In the genomic region with DNA sequence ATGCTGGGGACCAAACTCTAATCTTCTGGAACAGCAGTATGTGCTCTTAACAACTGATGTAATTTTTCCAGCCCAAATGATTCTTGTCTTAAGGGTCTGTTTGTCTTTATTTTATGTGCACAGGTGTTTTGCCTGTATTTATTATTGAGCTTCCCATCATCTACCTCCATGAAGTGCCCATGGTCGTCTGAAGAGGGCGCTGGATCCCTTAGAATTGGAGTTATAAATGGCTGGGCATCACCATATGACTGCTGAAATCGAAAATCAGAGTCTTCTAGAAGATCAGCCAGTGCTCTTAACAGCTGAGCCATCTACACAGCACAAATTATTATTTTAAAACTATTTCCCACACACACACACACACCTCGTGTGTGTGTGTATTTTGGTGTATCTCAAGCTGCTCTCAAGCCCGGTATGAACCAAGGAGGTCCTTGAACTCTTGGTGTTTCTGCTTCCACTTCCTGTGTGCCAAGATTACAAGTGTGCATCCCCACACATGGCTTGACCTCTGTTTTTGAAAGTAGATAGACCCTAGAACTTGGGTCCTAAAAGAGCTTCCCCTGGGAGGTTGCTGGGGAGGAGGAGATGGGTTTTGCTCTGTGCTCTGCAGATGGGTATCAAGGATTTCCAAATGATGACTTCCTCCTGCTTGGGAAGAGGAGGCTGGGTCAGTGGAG, we compare ENCODE assay signal across 9 mouse cellular contexts. TPM values are rescaled to one million over a fixed set of nuclear protein-coding genes. Genes with fewer than 3 reads are reported as not detected.
DNase-seq lines count a peak whose midpoint lies in the region; ATAC-seq and TF ChIP-seq lines count a peak whose summit lies in the region.
"Had no signal": no experiment of that assay in that cellular context is flagged by ENCODE, and none has a peak within 500 bp of the region (broad histone marks: within the 10 kb centered on the region; RNA-seq: fewer than 3 reads in every experiment).

No protein-coding gene starts in this region.

- no peaks in the 10 kb centered on the region for H3K36me3 ChIP-seq in lung, embryonic 14.5 days (ENCODE audit: insufficient read depth)

- H3K9ac ChIP-seq in lung, embryonic 14.5 days: no peak overlapping the region

- no peak overlapping the region for H3K27ac ChIP-seq in lung, embryonic 14.5 days (ENCODE audit: low read depth)

- H3K27me3 ChIP-seq in lung, embryonic 14.5 days (ENCODE audit: insufficient read depth, low read length): peaks cover 5% of the 10 kb centered on the region; the same call in 1 of the 2 replicates

- peak; percentile 27; the same call in 1 of the 2 replicates for TF ChIP-seq CTCF in lung, adult 2 months (IDR thresholded peaks at IDR 0.05; ENCODE audit: insufficient read depth, low read length)
- peak; percentile 45; the same call in 1 of the 2 replicates for TF ChIP-seq CTCF in brain, embryonic 14.5 days (IDR thresholded peaks at IDR 0.05; ENCODE audit: borderline replicate concordance, extremely low read depth, insufficient read depth, insufficient read length)
- TF ChIP-seq CTCF in lung, embryonic 14.5 days (IDR thresholded peaks at IDR 0.05; ENCODE audit: low read depth): peak; percentile 27; the same call in 1 of the 2 replicates

- H3K4me3 ChIP-seq in lung, adult 2 months (replicated peaks; ENCODE audit: extremely low read depth, low read depth, low read length): no peak overlapping the region
- no peak overlapping the region for H3K4me3 ChIP-seq in lung, embryonic 14.5 days (ENCODE audit: low read depth, low read length)

- WGBS in lung, adult 2 months: 8% methylated on average over 5 of the region's 5 CpGs
- 16% methylated on average over 5 of the region's 5 CpGs for WGBS in lung, embryonic 14.5 days

- H3K4me2 ChIP-seq in lung, embryonic 14.5 days: no peak overlapping the region

- no peaks in the 10 kb centered on the region; the same call in 1 of the 2 replicates for H3K9me3 ChIP-seq in lung, embryonic 14.5 days (ENCODE audit: low read depth, low read length)

- H3K4me1 ChIP-seq in lung, adult 2 months (ENCODE audit: control insufficient read depth, insufficient read depth, low read length): 0 out of 2 replicates have a peak, but pooled peaks cover 2% of the 10 kb centered on the region
- no peaks in the 10 kb centered on the region for H3K4me1 ChIP-seq in lung, embryonic 14.5 days (ENCODE audit: insufficient read depth)

- ATAC-seq in cerebellum, adult (ENCODE audit: insufficient number of reproducible peaks, low FRiP score, low TSS enrichment): no peak
- no peak for ATAC-seq in lung, embryonic 14.5 days (ENCODE audit: insufficient read depth)

- DNase-seq in cerebellum, adult 11 months: peak; percentile 60
- no peak for DNase-seq in lung, adult 2 months
- DNase-seq in lung, postnatal 25 days (ENCODE audit: low spot score): no peak
- peak; percentile 34 for DNase-seq in brain, embryonic 14.5 days (ENCODE audit: low read depth)
- DNase-seq in lung, embryonic 14.5 days: peak; percentile 24
- DNase-seq in testis, postnatal 14 days (ENCODE audit: low spot score): no peak
- DNase-seq in urinary bladder, postnatal 25 days (ENCODE audit: low spot score): no peak

- TF ChIP-seq POLR2A in lung, adult 2 months (IDR thresholded peaks at IDR 0.05; ENCODE audit: borderline replicate concordance, extremely low read depth, low read depth, low read length): no peak
- TF ChIP-seq POLR2A in brain, embryonic 14.5 days (IDR thresholded peaks at IDR 0.05; ENCODE audit: borderline replicate concordance, extremely low read depth, insufficient read depth, insufficient read length, poor library complexity, severe bottlenecking): no peak

RNA-seq across cellular contexts. Expression of gene Zfp541, which starts 5.0 kb away (rescaled TPM):
- polyA plus RNA-seq in lung, adult 2 months (2012; rRNA removed): 0.02 and 0.04 TPM in 2 replicates
- 0.09 and 0.18 TPM in 2 replicates for polyA plus RNA-seq in brain, embryonic 14.5 days (2012; rRNA removed)
- 0.16 TPM in 1 of 2 replicates, not detected in the other for polyA plus RNA-seq in lung, embryonic 14.5 days (2014; fragmentation: Nextera tagmentation; extraction: Ambion mirVana)
- polyA plus RNA-seq: liver, embryonic 16.5 days had no signal

RNA-seq across cellular contexts. Expression of gene Bicra, which starts 8.9 kb away (rescaled TPM):
- 19.0 and 21.2 TPM in 2 replicates for polyA plus RNA-seq in lung, adult 2 months (2012; rRNA removed)
- polyA plus RNA-seq in brain, embryonic 14.5 days (2012; rRNA removed): 12.8 and 28.5 TPM in 2 replicates
- 8.7 and 9.6 TPM in 2 replicates for polyA plus RNA-seq in lung, embryonic 14.5 days (2014; fragmentation: Nextera tagmentation; extraction: Ambion mirVana)

RNA-seq across cellular contexts. Expression of gene Napa, which starts 41.7 kb away (rescaled TPM):
- 144 and 157 TPM in 2 replicates for polyA plus RNA-seq in lung, adult 2 months (2012; rRNA removed)
- 192 and 199 TPM in 2 replicates for polyA plus RNA-seq in brain, embryonic 14.5 days (2012; rRNA removed)
- 168 and 176 TPM in 2 replicates for polyA plus RNA-seq in lung, embryonic 14.5 days (2014; fragmentation: Nextera tagmentation; extraction: Ambion mirVana)

Comparison
In these comparisons a context has a peak if more than half of its experiments do, and no peak if none do; other contexts are left out.
1. DNase-seq: peak in cerebellum, adult 11 months (single experiment), brain, embryonic 14.5 days (single experiment) and lung, embryonic 14.5 days (single experiment); none in lung, adult 2 months (single experiment), lung, postnatal 25 days (single experiment), testis, postnatal 14 days (single experiment) and urinary bladder, postnatal 25 days (single experiment).
2. Peak in every context shown above with its lines, with median percentiles within 50 percentile points of each other: CTCF ChIP-seq.